Mouse (Mus musculus) limb, embryonic 11.5 days (tissue): ENCODE measurements at regions not wholly inside any gene's neighbourhood (a gene's known extent, or its start where the extent isn't known, plus 50 kb on each side); places are given as distances from the start of the nearest gene placed in this dataset.

Source experiments
- ATAC-seq: fragments of 200-750 bp; cut with Nextera tagmentation; 2 replicates; pipeline ENCODE4 v1.8.0; 2017; ENCODE audit warnings: low read depth; ENCODE audit not compliant: insufficient number of reproducible peaks, low FRiP score, low TSS enrichment
- DNase-seq: peaks from one replicate; pipeline ENCODE4 v3.0.0-alpha.2; 2015; ENCODE audit warnings: low spot score
- H3K27ac ChIP-seq: fragments of 300-500 bp; sonication (generic); replicated peaks from 2 replicates; pipeline ENCODE4 v1.5.1; 2014; ENCODE audit warnings: low read depth, mild to moderate bottlenecking, low read length
- H3K27me3 ChIP-seq: fragments of 300-500 bp; sonication (generic); 2 replicates; pipeline ENCODE4 v1.6.1; 2014; ENCODE audit warnings: mild to moderate bottlenecking, low read length, mixed read lengths; ENCODE audit not compliant: control insufficient read depth, insufficient read depth
- H3K36me3 ChIP-seq: fragments of 300-500 bp; sonication (generic); 2 replicates; pipeline ENCODE4 v1.6.1; 2014; ENCODE audit warnings: mild to moderate bottlenecking, low read length, moderate library complexity, mixed read lengths; ENCODE audit not compliant: control insufficient read depth, insufficient read depth
- H3K4me1 ChIP-seq: fragments of 300-500 bp; sonication (generic); 2 replicates; pipeline ENCODE4 v1.6.1; 2014; ENCODE audit warnings: low read length, mixed read lengths; ENCODE audit not compliant: control insufficient read depth, insufficient read depth
- H3K4me2 ChIP-seq: fragments of 300-500 bp; sonication (generic); 2 replicates; pipeline ENCODE4 v1.6.1; 2014; ENCODE audit warnings: low read depth, mild to moderate bottlenecking, moderate library complexity; ENCODE audit not compliant: severe bottlenecking
- H3K4me3 ChIP-seq: fragments of 300-500 bp; sonication (generic); 2 replicates; pipeline ENCODE4 v1.5.1; 2014; ENCODE audit warnings: low read depth, low read length
- H3K9ac ChIP-seq: fragments of 300-500 bp; sonication (generic); 2 replicates; pipeline ENCODE4 v1.6.1; 2014; ENCODE audit warnings: mild to moderate bottlenecking, low read length
- H3K9me3 ChIP-seq: fragments of 300-500 bp; sonication (generic); 2 replicates; pipeline ENCODE4 v1.6.1; 2016; ENCODE audit warnings: low read length; ENCODE audit not compliant: control insufficient read depth
- WGBS: fragments of 180-500 bp; shearing (Covaris S2); extraction: QIAGEN DNeasy Blood & Tissue Kit; methylation state at CpG from one replicate; pipeline ENCODE4 v1.1.7; 2014; 5-methylcytosine and 5-hydroxymethylcytosine counted together

GRCm38 (mm10) chr10:98624681-98625321, 289.4 kb upstream of the Atp2b1 start:
- ATAC-seq (no peak), DNase-seq (no peak)
- H3K4me1 ChIP-seq: no peaks in the 10 kb centered on the region
- H3K27me3 ChIP-seq: no peaks in the 10 kb centered on the region
- 39% methylated on average over 12 of the region's 12 CpGs for WGBS
- no peak overlapping the region for H3K9ac ChIP-seq
- no peaks in the 10 kb centered on the region for H3K9me3 ChIP-seq
- no peak overlapping the region for H3K4me3 ChIP-seq
- H3K36me3 ChIP-seq: no peaks in the 10 kb centered on the region
- H3K27ac ChIP-seq: no peak overlapping the region
- no peak overlapping the region for H3K4me2 ChIP-seq

DNA sequence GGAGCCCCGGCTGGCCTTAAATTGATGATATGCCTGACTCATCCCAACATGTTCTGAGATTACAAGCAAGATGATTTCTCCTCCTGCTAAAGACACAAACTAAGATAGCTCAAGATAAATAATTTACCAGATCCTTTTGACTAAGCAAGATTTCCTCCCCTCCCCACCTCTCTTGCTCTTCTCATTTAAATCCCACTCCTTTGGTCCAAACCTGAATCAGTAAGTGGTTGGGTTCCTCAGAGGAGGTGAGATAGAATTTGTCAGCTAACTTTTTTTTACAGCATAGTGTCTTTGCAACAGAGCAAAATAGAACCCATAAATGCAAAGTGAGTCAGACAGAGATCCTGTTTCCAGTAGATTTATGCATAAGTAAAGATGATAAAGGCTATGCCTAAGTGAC, 286.0 kb upstream of the Atp2b1 start:
- no peaks in the 10 kb centered on the region for H3K9me3 ChIP-seq
- no peak overlapping the region for H3K4me3 ChIP-seq
- H3K27ac ChIP-seq: no peak overlapping the region
- no peaks in the 10 kb centered on the region for H3K27me3 ChIP-seq
- WGBS: 93% methylated on average over 1 of the region's 1 CpGs
- H3K9ac ChIP-seq: no peak overlapping the region
- ATAC-seq (no peak), DNase-seq (no peak)
- H3K36me3 ChIP-seq: no peaks in the 10 kb centered on the region
- no peaks in the 10 kb centered on the region for H3K4me1 ChIP-seq
- H3K4me2 ChIP-seq: no peak overlapping the region

DNA sequence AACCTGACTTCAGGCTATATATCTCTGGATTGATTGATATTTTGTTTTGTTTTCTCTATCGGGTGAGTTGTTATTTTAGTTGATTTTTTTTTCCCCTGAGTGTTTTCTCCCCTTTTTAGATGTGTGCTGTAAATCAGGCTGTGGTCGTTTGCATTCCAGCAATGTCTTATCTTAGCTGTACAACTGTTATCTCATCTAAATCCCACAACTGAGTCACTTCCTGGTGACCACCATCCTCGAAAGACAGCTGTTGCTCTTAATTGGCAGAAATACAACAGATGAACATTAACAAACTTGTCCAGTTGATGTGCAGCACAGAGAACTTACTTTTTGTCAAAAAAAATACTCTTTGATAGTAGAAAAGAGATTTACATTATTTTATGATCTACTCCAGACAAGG, 285.0 kb upstream of the Atp2b1 start:
- Histone ChIP-seq H3K36me3 (no peaks in the 10 kb centered on the region), H3K4me3 (no peak overlapping the region), H3K9me3 (no peaks in the 10 kb centered on the region), H3K4me2 (no peak overlapping the region), H3K27me3 (no peaks in the 10 kb centered on the region), H3K27ac (no peak overlapping the region), H3K4me1 (no peaks in the 10 kb centered on the region), H3K9ac (no peak overlapping the region)
- WGBS: 33% methylated on average over 3 of the region's 3 CpGs
- ATAC-seq (no peak), DNase-seq (no peak)

DNA sequence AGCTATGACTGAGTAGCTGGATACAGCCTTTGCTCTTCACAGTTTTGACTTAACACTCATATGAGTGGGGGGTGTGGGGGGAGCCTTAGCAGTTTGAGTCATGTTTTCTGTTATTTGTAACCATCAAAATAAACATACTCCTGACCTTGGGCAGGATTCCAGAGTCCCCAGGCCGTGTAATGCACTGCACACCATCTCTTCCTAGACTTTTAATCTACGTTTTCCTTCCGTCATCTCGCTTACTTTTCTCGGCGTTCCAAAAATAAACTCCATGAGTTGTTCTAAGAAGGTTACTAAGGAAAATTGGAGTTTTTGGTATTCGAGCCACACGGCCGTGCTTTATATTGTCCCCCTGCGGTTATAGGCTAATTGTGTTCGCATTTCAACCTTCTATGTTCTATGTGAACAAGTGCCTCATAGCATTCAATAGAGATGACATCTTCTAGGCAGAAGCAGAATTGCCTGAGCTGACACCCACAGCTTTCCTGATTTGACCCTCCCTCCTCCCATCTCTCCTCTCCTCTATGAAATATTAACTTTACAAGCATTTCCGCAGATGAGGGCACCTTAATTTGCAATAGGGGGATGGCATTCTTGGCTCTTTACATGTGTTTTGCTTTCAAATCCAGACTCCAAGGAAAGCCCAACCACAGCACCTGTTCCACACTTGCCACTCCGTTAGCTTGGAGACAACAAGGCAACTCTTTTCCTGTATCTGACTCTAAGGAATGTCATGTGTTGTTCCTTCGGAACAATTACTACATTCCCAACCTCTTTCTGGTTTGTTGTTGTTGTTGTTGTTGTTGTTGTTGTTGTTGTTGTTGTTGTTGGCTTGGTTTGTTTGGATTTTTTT, 276.2 kb upstream of the Atp2b1 start:
- no peak overlapping the region for H3K27ac ChIP-seq
- H3K4me1 ChIP-seq: no peaks in the 10 kb centered on the region
- no peak for DNase-seq
- no peak overlapping the region for H3K9ac ChIP-seq
- H3K4me3 ChIP-seq: no peak overlapping the region
- H3K9me3 ChIP-seq: no peaks in the 10 kb centered on the region
- no peaks in the 10 kb centered on the region for H3K36me3 ChIP-seq
- no peak for ATAC-seq
- H3K27me3 ChIP-seq: no peaks in the 10 kb centered on the region
- no peak overlapping the region for H3K4me2 ChIP-seq
- 92% methylated on average over 14 of the region's 14 CpGs for WGBS

- H3K9ac ChIP-seq: no peak overlapping the region
- H3K4me2 ChIP-seq: no peak overlapping the region
- 73% methylated on average over 10 of the region's 10 CpGs for WGBS
- no peaks in the 10 kb centered on the region for H3K36me3 ChIP-seq
- H3K4me1 ChIP-seq: no peaks in the 10 kb centered on the region
- H3K4me3 ChIP-seq: no peak overlapping the region
- H3K27me3 ChIP-seq: no peaks in the 10 kb centered on the region
- H3K27ac ChIP-seq: no peak overlapping the region
- DNase-seq (no peak), ATAC-seq (no peak; the same call in 1 of the 2 replicates)
- no peaks in the 10 kb centered on the region for H3K9me3 ChIP-seq
Observed at GRCm38 (mm10) chr10:98645681-98646122, 268.5 kb upstream of the Atp2b1 start.

GRCm38 (mm10) chr10:98646311-98646999, 267.8 kb upstream of the Atp2b1 start:
- no peak overlapping the region for H3K27ac ChIP-seq
- WGBS: 92% methylated on average over 8 of the region's 8 CpGs
- H3K27me3 ChIP-seq: no peaks in the 10 kb centered on the region
- H3K4me1 ChIP-seq: no peaks in the 10 kb centered on the region
- H3K9me3 ChIP-seq: no peaks in the 10 kb centered on the region
- H3K4me3 ChIP-seq: no peak overlapping the region
- H3K36me3 ChIP-seq: no peaks in the 10 kb centered on the region
- H3K9ac ChIP-seq: no peak overlapping the region
- ATAC-seq (no peak), DNase-seq (no peak)
- no peak overlapping the region for H3K4me2 ChIP-seq

GRCm38 (mm10) chr10:98648710-98649245, 265.4 kb upstream of the Atp2b1 start:
- Histone ChIP-seq H3K9ac (no peak overlapping the region), H3K36me3 (no peaks in the 10 kb centered on the region), H3K27me3 (no peaks in the 10 kb centered on the region), H3K4me3 (no peak overlapping the region), H3K9me3 (no peaks in the 10 kb centered on the region), H3K4me2 (no peak overlapping the region), H3K4me1 (no peaks in the 10 kb centered on the region), H3K27ac (no peak overlapping the region)
- WGBS: 91% methylated on average over 7 of the region's 7 CpGs
- DNase-seq (no peak), ATAC-seq (no peak)

- Histone ChIP-seq H3K4me1 (no peaks in the 10 kb centered on the region), H3K9ac (no peak overlapping the region), H3K27ac (no peak overlapping the region), H3K4me2 (no peak overlapping the region), H3K36me3 (no peaks in the 10 kb centered on the region), H3K9me3 (no peaks in the 10 kb centered on the region), H3K27me3 (no peaks in the 10 kb centered on the region), H3K4me3 (no peak overlapping the region)
- 90% methylated on average over 4 of the region's 4 CpGs for WGBS
- DNase-seq (no peak), ATAC-seq (no peak)
Observed at GRCm38 (mm10) chr10:98650533-98650932, 263.7 kb upstream of the Atp2b1 start.
